Mouse (Mus musculus): ENCODE results near the gene Slc35e3. TPM values are rescaled to one million over a fixed set of nuclear protein-coding genes. Genes with fewer than 3 reads are reported as not detected.

Slc35e3 gene
- polyA plus RNA-seq, 1 experiment from 2014 or later: 34.0 TPM

DNA sequence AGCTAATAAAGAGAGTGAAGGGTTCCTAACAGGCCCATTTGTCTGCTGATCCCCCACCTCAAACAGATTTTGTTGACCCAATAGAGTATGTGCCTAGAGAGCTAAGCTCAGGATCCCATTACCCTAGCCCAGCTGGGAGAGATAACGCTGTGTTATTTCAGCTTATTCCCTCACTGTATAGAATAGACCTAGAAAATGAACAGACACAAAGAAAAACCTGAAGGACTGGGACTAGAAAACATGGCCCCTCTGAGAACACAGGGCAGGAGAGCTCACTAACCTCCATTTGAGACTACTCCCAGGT is 28.6 kb upstream of the Slc35e3 start:
- Histone ChIP-seq H3K9ac (no peak overlapping the region), H3K4me1 (no peaks in the 10 kb centered on the region), H3K4me2 (no peak overlapping the region), H3K4me3 (no peak overlapping the region), H3K36me3 (peaks cover 89% of the 10 kb centered on the region), H3K27ac (no peak overlapping the region), H3K27me3 (no peaks in the 10 kb centered on the region), H3K9me3 (no peaks in the 10 kb centered on the region)
- WGBS: 93% methylated on average over 1 of the region's 1 CpGs
- no peak for ATAC-seq (ENCODE audit: insufficient number of reproducible peaks, insufficient read depth, low FRiP score, low TSS enrichment, low read depth)

DNA sequence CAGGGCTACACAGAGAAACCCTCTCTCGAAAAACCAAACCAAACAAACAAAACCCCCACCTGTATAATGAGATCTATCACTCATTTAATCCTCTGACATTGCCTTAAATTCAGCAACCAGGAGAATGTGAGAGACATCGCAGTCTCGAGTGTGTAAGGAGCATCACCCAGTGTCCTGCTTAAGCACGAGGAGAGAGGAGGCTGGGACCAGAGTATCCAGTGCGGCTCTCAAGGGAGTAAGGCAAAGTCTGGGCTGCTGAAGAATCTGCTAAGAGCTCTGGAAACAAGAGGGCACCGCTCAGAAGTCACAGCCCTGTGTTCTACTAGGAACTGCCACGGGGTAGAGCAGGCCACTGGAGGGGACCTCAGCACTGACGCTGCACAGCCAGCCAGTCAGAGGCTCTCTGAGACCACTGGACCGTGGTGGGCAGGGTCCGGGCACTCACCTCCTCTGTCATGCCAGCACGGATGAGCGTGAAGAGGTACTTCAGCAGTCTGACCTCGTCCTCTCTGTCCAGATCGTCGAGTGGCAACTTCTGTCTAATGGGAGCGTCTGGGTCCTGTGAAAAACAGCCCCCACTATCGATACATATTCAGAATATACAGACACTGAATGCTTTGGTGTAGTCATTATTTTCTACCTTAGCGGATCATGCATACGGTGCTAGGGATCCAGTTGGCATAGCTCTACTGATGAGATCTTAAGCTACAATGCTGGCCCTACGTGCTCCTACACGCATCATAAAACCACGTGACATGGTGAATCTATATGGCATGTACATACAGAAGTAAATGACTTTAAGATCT is 28.0 kb upstream of the Slc35e3 start:
- no peak for ATAC-seq (ENCODE audit: insufficient number of reproducible peaks, insufficient read depth, low FRiP score, low TSS enrichment, low read depth)
- H3K4me1 ChIP-seq: no peaks in the 10 kb centered on the region
- WGBS: 95% methylated on average over 22 of the region's 22 CpGs
- H3K27ac ChIP-seq: no peak overlapping the region
- H3K27me3 ChIP-seq: no peaks in the 10 kb centered on the region
- peaks cover 91% of the 10 kb centered on the region for H3K36me3 ChIP-seq
- H3K9me3 ChIP-seq: no peaks in the 10 kb centered on the region
- H3K4me2 ChIP-seq: no peak overlapping the region
- no peak overlapping the region for H3K4me3 ChIP-seq
- no peak overlapping the region for H3K9ac ChIP-seq

DNA sequence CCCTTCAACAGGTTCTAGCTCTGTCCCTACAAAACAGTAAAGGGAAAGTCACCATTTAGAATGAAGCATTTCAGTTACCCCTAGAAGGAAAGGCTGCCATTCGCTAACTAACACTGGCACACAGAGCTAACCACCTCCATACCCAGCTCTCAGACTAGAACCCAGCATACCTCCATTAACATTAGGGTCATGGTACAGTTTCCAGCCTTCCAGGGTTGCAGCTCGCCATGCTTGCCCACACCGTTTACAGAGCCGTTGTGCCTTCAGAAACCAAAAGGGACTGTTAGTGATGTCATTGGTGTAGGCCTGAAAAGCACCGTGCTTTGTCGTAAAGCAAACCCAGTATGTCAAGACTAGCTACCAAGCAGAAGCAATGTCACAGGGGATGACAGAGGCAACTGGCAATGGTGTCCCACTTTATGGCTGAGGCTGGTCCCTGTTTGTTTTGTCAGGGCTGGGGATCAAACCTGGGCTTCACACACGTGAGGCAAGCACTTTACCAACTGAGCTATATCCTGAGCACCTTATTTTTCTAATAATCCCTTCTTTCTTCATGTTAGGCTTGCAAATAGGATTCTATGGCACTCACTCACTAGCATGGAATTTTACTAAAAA is 27.0 kb upstream of the Slc35e3 start:
- no peak for ATAC-seq (ENCODE audit: insufficient number of reproducible peaks, insufficient read depth, low FRiP score, low TSS enrichment, low read depth)

DNA sequence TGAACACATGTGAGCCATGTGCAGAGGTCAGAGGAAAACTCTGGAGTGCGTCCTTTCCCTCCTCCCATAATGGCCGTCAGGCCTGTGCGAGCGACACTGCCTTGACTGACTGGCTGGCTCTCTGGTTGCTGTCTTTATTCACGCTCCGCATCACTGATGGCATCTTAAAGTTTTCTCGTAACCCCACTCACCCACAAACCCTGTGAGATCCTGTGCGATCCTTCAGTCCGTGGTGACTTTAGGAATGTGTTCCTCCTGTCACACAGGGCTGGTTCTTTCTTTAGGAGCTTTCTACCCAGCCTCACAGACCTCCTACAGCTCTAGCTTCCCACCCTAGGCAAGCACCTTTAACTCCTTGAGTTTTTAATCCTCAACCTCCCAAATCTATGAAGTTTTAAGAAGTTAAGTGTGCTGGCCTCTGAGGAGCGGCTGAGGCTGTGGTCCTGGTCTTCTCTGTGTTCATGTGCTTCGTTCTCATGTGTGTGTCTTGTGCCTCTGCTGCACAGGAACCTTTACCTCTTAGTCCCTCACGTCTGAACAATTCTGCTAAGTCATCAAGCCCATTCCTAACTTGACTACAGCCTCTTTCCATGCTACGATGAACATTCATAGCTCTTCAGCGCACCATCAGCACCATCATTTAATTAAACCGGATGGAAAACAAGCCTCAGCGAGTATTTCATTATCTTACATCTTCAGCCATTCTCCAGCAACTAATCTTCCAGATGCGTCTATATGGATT is 26.4 kb upstream of the Slc35e3 start:
- no peak overlapping the region for H3K9ac ChIP-seq
- ATAC-seq (ENCODE audit: insufficient number of reproducible peaks, insufficient read depth, low FRiP score, low TSS enrichment, low read depth): no peak
- peaks cover 82% of the 10 kb centered on the region for H3K36me3 ChIP-seq
- H3K4me3 ChIP-seq: no peak overlapping the region
- 90% methylated on average over 17 of the region's 17 CpGs for WGBS
- no peaks in the 10 kb centered on the region for H3K9me3 ChIP-seq
- H3K4me2 ChIP-seq: no peak overlapping the region
- no peaks in the 10 kb centered on the region for H3K4me1 ChIP-seq
- H3K27me3 ChIP-seq: no peaks in the 10 kb centered on the region
- no peak overlapping the region for H3K27ac ChIP-seq

More for the DNA sequence above, 27.0 kb upstream of the Slc35e3 start:
- WGBS: 95% methylated on average over 7 of the region's 7 CpGs
- H3K9me3 ChIP-seq: no peaks in the 10 kb centered on the region
- H3K36me3 ChIP-seq: peaks cover 82% of the 10 kb centered on the region
- H3K27me3 ChIP-seq: no peaks in the 10 kb centered on the region
- no peak overlapping the region for H3K27ac ChIP-seq
- no peak overlapping the region for H3K4me3 ChIP-seq
- no peak overlapping the region for H3K9ac ChIP-seq
- no peaks in the 10 kb centered on the region for H3K4me1 ChIP-seq
- no peak overlapping the region for H3K4me2 ChIP-seq

DNA sequence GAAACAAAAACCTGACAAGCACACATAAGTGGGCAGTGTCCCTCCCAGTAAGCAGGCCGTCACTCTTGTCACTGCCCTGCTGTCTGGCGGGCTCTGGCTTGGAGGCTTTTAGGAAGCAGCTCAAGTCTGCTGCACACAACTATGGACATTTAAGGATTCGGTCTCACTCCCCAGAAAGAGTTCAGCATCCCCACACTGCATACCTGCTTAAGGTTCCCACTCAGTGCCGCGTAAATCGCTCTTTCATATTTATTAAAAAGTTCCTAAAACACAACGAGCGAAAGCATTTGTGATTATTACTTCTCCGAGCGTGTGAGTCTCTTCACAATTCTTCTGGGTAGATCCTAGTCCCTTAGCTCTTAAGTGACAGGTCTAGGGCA is 25.0 kb upstream of the Slc35e3 start:
- H3K4me1 ChIP-seq: no peaks in the 10 kb centered on the region
- no peak overlapping the region for H3K4me3 ChIP-seq
- H3K9me3 ChIP-seq: no peaks in the 10 kb centered on the region
- no peak overlapping the region for H3K4me2 ChIP-seq
- H3K36me3 ChIP-seq: peaks cover 85% of the 10 kb centered on the region
- H3K9ac ChIP-seq: no peak overlapping the region
- WGBS: 94% methylated on average over 10 of the region's 10 CpGs
- H3K27ac ChIP-seq: no peak overlapping the region
- no peaks in the 10 kb centered on the region for H3K27me3 ChIP-seq
- ATAC-seq (ENCODE audit: insufficient number of reproducible peaks, insufficient read depth, low FRiP score, low TSS enrichment, low read depth): no peak

DNA sequence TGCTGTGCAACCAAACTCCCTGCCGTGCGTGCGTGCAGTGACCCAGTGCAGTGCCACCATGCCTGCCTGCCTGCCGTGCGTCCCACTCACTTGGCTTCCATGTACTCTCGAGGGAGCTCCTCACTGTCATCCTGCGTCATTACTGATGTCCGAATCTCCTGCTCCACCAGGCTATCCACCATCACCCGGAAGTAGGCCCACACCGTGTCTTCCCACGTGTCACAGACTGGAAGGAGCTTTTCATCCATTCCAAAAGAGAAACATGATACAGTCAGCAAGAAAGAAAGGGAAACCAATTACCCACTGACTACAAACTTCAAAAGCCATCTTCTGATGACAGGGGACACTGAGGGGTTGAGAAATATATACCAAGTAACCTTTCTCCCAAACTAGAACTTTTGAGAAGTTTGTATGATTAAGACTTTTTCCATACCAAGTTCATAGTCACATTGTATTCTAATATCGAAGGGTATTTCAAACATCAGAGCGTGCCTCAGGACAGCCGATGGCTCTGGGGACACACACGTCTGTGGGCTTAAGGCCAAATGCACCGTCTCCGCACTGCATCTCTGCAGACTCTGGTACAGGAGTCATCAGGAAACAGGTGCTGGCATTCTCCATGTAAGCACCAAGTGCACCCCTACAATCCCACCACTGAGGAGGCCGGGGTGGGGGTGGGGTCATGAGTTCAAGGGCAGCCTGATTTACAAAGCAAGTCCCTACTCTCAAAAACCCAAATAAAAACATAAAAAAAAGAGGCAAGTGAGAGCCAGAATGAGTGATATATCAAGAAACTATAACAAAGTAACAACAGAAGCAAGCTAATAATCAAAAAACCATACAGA is 24.3 kb upstream of the Slc35e3 start:
- peaks cover 86% of the 10 kb centered on the region for H3K36me3 ChIP-seq
- 88% methylated on average over 18 of the region's 18 CpGs for WGBS
- H3K27me3 ChIP-seq: no peaks in the 10 kb centered on the region
- H3K4me3 ChIP-seq: no peak overlapping the region
- no peaks in the 10 kb centered on the region for H3K9me3 ChIP-seq
- H3K9ac ChIP-seq: no peak overlapping the region
- no peak overlapping the region for H3K4me2 ChIP-seq
- no peaks in the 10 kb centered on the region for H3K4me1 ChIP-seq
- H3K27ac ChIP-seq: no peak overlapping the region
- ATAC-seq (ENCODE audit: insufficient number of reproducible peaks, insufficient read depth, low FRiP score, low TSS enrichment, low read depth): no peak

DNA sequence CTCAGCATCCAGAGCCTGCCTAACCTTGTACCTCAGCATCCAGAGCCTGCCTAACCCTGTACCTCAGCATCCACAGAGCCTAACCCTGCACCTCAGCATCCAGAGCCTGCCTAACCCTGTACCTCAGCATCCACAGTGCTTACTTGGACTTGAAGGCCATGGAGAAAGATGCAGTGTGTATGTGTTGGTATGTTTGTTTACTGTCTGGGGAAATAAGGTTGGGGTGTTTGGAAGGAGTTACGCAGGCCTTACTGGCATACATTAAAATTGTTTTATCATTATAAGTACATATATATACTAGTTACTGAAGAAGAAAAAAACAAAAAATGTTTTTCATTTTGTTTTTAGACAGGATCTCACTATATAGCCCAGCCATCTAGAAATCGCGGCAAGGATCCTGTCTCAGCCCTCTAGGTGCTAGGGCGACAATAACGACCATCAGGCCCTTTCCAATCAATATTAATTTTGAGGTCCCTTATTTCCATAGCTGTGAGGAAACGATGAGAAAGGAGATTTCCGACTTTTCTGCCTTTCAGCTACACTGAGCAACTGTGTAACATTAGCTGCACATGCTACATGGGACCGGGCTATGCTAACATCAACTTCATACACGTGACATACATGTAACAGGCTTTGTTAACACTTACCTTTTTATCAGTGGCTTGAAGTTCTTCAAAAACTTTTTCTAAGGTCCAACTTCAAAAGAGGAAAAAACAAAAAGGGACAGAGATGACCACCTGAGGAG is 23.5 kb upstream of the Slc35e3 start:
- Histone ChIP-seq H3K9ac (no peak overlapping the region), H3K4me3 (no peak overlapping the region), H3K36me3 (peaks cover 86% of the 10 kb centered on the region), H3K4me1 (no peaks in the 10 kb centered on the region), H3K9me3 (no peaks in the 10 kb centered on the region), H3K27me3 (no peaks in the 10 kb centered on the region), H3K4me2 (no peak overlapping the region), H3K27ac (no peak overlapping the region)
- ATAC-seq (ENCODE audit: insufficient number of reproducible peaks, insufficient read depth, low FRiP score, low TSS enrichment, low read depth): no peak
- WGBS: 92% methylated on average over 9 of the region's 9 CpGs

DNA sequence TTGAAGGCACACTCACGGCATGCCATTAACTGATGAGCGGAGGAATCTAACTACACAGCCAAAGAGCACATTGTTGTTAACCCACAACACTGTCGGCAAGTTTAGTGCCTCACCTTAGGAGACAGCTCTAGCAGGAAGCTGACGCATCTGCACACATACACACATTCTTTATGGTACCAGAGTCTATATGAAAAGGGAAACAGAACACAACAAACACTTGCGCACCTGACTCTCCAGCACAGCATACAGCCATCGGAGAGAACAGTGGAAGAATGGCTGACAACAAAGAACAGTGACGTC is 21.9 kb upstream of the Slc35e3 start:
- no peaks in the 10 kb centered on the region for H3K4me1 ChIP-seq
- no peaks in the 10 kb centered on the region for H3K9me3 ChIP-seq
- no peak overlapping the region for H3K27ac ChIP-seq
- no peak overlapping the region for H3K9ac ChIP-seq
- H3K4me2 ChIP-seq: no peak overlapping the region
- WGBS: 88% methylated on average over 7 of the region's 7 CpGs
- no peak for ATAC-seq (ENCODE audit: insufficient number of reproducible peaks, insufficient read depth, low FRiP score, low TSS enrichment, low read depth)
- no peaks in the 10 kb centered on the region for H3K27me3 ChIP-seq
- H3K36me3 ChIP-seq: peaks cover 84% of the 10 kb centered on the region
- no peak overlapping the region for H3K4me3 ChIP-seq

DNA sequence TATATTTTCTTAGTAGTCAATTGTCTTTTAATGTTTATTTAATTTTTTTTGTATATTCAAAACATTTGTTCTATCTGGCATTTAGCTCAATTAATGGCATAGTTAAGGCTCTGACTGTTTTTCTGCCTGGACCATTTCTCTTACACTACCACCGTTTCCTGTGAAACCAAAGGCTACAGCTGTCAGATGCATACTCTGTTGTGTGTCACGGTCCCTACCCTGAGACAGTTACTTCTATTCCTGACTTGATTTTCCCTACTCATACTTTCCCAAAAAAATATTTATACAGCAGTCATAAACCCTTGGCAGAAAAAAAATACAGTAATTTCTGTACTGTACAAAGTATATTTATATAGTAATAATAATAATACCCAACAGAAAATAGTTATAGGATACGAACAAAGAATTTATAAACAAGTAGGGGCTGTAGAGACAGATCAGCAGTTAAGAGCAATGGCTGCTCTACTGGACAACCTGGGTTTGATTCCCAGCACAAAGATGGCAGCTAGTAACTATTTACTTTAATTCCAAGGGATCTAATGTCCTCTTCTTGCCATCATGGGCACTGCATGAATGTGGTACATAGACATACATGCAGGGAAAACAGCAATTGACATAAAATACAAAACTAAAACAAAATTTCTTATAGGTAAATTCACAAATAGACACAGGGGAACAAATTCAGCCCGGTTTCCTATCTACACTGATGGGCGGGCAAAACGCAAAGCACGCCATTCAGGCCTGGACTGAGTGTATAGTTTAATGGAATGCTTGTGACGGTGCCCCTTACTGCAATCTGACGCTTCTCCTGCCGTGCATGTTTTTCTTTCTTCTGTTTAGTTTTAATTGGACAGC is 21.3 kb upstream of the Slc35e3 start:
- H3K4me1 ChIP-seq: no peaks in the 10 kb centered on the region
- H3K27ac ChIP-seq: no peak overlapping the region
- no peak for ATAC-seq (ENCODE audit: insufficient number of reproducible peaks, insufficient read depth, low FRiP score, low TSS enrichment, low read depth)
- H3K4me2 ChIP-seq: no peak overlapping the region
- H3K4me3 ChIP-seq: no peak overlapping the region
- 90% methylated on average over 10 of the region's 10 CpGs for WGBS
- H3K27me3 ChIP-seq: no peaks in the 10 kb centered on the region
- no peaks in the 10 kb centered on the region for H3K9me3 ChIP-seq
- H3K9ac ChIP-seq: no peak overlapping the region
- H3K36me3 ChIP-seq: peaks cover 84% of the 10 kb centered on the region

DNA sequence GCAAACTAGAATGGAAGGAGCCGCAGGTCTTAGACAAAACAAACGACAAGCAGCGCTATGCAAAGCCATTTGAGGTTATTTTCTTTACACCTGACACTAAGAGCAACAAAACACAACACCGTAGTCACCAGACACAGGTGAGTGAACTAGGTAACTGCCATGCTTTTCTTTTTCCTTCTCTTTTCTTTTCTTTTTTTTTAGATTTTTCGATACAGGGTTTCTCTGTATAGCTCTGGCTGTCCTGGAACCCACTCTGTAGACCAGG is 20.7 kb upstream of the Slc35e3 start:
- Histone ChIP-seq H3K27me3 (no peaks in the 10 kb centered on the region), H3K9me3 (no peaks in the 10 kb centered on the region), H3K4me1 (no peaks in the 10 kb centered on the region), H3K27ac (no peak overlapping the region), H3K9ac (no peak overlapping the region), H3K4me3 (no peak overlapping the region), H3K36me3 (peaks cover 86% of the 10 kb centered on the region), H3K4me2 (no peak overlapping the region)
- 91% methylated on average over 5 of the region's 5 CpGs for WGBS
- ATAC-seq (ENCODE audit: insufficient number of reproducible peaks, insufficient read depth, low FRiP score, low TSS enrichment, low read depth): no peak

Measured in embryonic facial prominence, embryonic 13.5 days (tissue).